Mouse (Mus musculus) spleen, embryonic (tissue): ENCODE results near the gene Akap8.

Experiments used
- CTCF ChIA-PET: fragments of 350-600 bp; sonication (Branson Sonifier 250); formaldehyde crosslinking; loops from one replicate; lab custom pipeline; 2022; lab: Charles Lee

Gene Akap8

DNA sequence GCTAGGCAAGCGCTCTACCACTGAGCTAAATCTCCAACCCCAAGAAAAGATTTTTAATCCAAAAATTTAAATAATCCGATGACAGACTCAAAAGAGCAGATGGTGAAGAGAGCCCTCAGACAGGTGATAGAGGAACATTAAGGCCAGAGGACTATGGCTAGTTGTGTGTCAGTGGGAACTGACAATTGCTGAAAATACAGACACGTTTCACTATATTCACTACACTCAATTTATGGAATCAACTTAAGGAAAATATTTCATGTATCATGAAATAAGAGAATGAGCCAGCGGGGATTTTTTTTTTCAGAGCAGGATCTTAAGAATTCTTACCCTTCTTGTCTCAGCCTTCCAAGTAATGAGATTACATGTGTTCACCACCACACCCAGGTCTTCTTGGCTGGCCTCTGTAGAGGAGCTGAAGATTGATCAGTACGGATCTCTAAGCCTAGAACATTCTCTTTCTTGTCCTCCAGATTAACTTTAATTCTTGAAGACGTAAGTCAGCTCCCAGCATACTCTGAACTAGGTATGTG is 35.8 kb downstream of the Akap8 start:
- CTCF ChIA-PET: no interaction called here

- CTCF ChIA-PET: interaction anchor here (1.2 kb wide), 1 partner anchor 36 kb away, joined by 6 read pairs; no protein-coding TSS in a partner anchor
Observed at GRCm38 (mm10) chr17:32284262-32285137, 36.5 kb downstream of the Akap8 start, which contains the start of gene Brd4. Brd4 (minus strand) TSS chr17:32284722.

GRCm38 (mm10) chr17:32283771-32284221 is 37.2 kb downstream of the Akap8 start:
- CTCF ChIA-PET: interaction anchor here (1.2 kb wide), 1 partner anchor 36 kb away, joined by 6 read pairs; no protein-coding TSS in a partner anchor

DNA sequence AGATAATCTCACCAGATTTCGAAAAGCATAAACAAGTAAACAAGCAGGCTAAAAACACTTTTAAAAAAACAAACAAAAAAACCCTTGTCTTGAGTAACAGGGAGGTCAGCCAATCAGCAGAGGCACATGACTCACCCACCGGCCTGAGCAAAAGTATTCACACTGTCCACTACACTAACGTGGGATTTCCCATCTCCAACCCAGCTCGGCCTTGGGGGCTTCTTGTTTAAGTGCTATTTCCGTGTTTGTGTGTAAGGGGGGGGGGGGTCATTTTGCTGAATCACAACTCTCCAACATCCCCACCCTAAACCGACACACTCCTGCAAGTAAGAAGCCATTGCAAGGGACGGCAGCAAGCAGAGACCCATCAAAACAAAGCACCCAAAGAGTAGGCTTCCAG is 37.7 kb downstream of the Akap8 start:
- CTCF ChIA-PET: interaction anchor here (0.7 to 1.2 kb wide), 2 partner anchors 12 to 37 kb away, joined by 5 to 6 read pairs; no protein-coding TSS in a partner anchor

GRCm38 (mm10) chr17:32281611-32282310 is 39.3 kb downstream of the Akap8 start:
- CTCF ChIA-PET: no interaction called here

DNA sequence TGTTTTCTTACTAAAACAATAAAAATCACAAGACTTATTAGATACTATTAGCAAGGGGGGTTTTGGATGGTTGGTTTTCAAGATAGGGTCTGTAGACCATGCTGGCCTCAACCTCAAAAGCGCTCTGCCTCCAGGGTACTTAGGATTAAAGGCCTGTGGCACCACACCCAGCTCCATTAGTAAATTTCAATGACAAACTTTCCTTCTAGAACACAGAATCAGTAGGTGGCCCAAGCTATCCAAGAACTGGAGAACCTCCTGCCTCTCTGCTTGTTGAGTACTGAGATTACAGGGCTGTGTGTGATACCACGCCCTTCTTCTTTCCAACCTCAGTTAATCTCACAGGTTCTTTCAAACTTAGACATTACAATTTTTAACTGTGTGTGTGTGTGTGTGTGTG is 39.9 kb downstream of the Akap8 start:
- CTCF ChIA-PET: no interaction called here

DNA sequence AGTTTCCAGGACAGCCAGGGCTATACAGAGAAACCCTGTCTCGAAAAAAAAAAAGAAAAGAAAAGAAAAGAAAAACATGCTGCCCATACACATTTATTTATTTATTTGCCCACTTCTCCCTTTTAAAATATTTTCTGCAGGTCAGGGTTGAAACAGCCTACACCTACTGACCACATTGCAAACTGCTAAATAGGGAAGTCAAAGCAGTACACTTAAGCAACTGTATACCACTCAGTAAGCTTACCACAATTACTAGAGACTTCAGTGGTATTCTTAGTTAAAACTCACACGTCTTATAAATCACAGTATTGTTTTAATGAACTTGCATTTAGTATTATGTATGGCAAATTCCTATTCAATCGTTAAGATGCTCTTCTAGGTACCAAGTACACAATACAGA is 40.5 kb downstream of the Akap8 start:
- CTCF ChIA-PET: no interaction called here

GRCm38 (mm10) chr17:32277201-32277600 is 43.8 kb downstream of the Akap8 start:
- CTCF ChIA-PET: no interaction called here

GRCm38 (mm10) chr17:32275568-32275967 is 45.5 kb downstream of the Akap8 start:
- CTCF ChIA-PET: interaction anchor here (0.6 kb wide), 1 partner anchor 64 kb away, joined by 6 read pairs; no protein-coding TSS in a partner anchor

DNA sequence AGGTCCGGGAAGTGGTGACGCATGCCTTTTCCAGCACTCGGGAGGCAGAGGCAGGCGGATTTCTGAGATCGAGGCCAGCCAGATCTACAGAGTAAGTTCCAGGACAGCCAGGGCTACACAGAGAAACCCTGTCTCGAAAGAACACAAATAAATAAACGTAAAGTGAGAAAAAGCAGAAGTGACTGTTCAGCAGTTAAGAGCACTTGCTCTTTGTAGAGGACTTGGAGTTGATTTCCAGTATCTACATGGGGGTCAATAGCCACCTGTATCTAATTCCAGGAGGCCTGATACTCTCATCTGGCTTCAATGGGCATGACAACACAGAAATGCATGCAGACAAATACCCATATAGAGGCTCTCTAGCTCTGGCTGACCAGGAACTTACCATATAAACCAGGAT is 51.9 kb downstream of the Akap8 start:
- CTCF ChIA-PET: no interaction called here

GRCm38 (mm10) chr17:32268540-32268960 is 52.5 kb downstream of the Akap8 start:
- CTCF ChIA-PET: no interaction called here

GRCm38 (mm10) chr17:32268096-32268495 is 52.9 kb downstream of the Akap8 start:
- CTCF ChIA-PET: no interaction called here

DNA sequence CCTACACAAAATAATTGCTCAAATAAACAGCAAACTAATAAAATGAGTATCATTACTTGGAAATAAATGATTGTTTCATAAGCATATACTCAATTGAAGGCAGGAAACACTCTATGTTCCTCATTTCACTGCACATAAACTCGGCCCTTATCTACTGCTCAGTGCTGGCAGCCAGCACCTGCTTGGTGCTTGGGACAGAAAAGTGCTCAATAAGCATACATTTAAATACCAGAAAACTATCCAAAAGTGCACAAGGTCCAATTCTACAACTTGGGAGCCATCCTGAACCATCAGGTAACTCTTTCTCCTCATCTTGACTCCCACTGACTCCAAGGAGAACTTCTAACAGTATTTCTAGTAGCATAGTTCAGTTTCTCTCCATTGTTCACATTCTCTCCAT is 53.4 kb downstream of the Akap8 start:
- CTCF ChIA-PET: no interaction called here

DNA sequence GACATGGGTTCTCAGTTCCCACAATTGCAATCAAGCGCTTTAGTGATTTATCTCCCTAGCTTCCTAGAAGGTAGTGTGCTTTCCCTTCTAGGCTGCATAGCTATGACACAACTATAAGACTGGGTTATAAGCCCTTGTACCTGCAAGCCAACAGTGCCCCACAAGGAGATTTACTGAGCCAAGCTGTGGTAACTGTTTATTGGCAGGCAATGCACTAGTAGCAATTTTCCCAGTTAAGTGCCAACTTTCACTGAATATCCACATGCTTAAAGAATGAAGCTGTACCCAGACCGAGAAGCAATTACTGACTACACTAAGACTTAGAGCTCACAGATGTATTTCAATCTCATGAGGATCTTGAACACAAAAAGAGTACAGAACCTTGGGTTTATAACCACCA is 57.4 kb downstream of the Akap8 start:
- CTCF ChIA-PET: no interaction called here

- CTCF ChIA-PET: interaction anchor here (1.0 kb wide), 1 partner anchor 9 kb away, joined by 3 read pairs; no protein-coding TSS in a partner anchor
Observed at GRCm38 (mm10) chr17:32262831-32263559, 58.0 kb downstream of the Akap8 start.

- CTCF ChIA-PET: interaction anchor here (0.7 kb wide), 1 partner anchor 29 kb away, joined by 3 read pairs; no protein-coding TSS in a partner anchor
Observed at GRCm38 (mm10) chr17:32258869-32259268, 62.2 kb downstream of the Akap8 start.

DNA sequence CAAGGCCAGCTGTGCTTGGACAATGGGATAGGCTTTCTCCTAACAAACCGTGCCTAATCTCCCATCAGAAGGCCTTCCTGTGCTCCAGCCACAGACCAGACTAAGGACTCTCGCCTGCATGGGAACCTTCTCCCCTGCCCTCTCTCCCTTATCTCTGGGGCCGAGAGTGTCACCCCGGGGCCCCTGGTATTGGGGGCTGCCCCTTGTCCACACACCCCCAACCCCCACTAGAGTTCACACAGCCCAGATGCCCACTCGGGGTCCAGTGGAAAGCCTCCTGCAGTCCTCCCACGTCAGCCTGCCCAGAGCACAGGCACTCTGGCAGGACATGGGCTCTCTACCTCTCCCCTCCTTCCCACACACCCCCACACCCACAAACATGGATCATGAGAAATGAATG is 63.1 kb downstream of the Akap8 start:
- CTCF ChIA-PET: interaction anchor here (1.5 kb wide), 1 partner anchor 9 kb away, joined by 6 read pairs; no protein-coding TSS in a partner anchor

- CTCF ChIA-PET: interaction anchor here (1.5 kb wide), 1 partner anchor 9 kb away, joined by 6 read pairs; no protein-coding TSS in a partner anchor
Observed at GRCm38 (mm10) chr17:32257452-32257851, 63.6 kb downstream of the Akap8 start.

GRCm38 (mm10) chr17:32256896-32257295 is 64.1 kb downstream of the Akap8 start:
- CTCF ChIA-PET: interaction anchor here (1.5 kb wide), 1 partner anchor 10 kb away, joined by 6 read pairs; no protein-coding TSS in a partner anchor
